In genomic region chr13:44733373-44734111, GRCm38 (mm10) we compare ENCODE assay signal across 8 mouse cellular contexts. TPM values are rescaled to one million over a fixed set of nuclear protein-coding genes. Genes with fewer than 3 reads are reported as not detected.
A peak's percentile ranks its signal among the peaks of the same experiment; 100 is the strongest.
DNase-seq lines count a peak whose midpoint lies in the region; ATAC-seq and TF ChIP-seq lines count a peak whose summit lies in the region.

No protein-coding gene starts in this region.

- H3K27ac ChIP-seq in bone marrow, adult 2 months (ENCODE audit: control insufficient read depth, insufficient read depth, low read depth, low read length, poor library complexity): peak overlapping the region; percentile 81
- H3K27ac ChIP-seq in embryonic facial prominence, embryonic 15.5 days (replicated peaks): peak overlapping the region; percentile 83
- peak overlapping the region; percentile 64 for H3K27ac ChIP-seq in kidney, embryonic 14.5 days (ENCODE audit: low read depth, low read length)
- peak overlapping the region; percentile 80 for H3K27ac ChIP-seq in liver, embryonic 11.5 days (ENCODE audit: low read depth, low read length)

- peak overlapping the region; percentile 70 for H3K9ac ChIP-seq in embryonic facial prominence, embryonic 15.5 days
- peak overlapping the region; percentile 94 for H3K9ac ChIP-seq in kidney, embryonic 14.5 days (ENCODE audit: low read depth, low read length)
- H3K9ac ChIP-seq in liver, embryonic 11.5 days (ENCODE audit: low read depth, low read length): peak overlapping the region; percentile 95

- H3K36me3 ChIP-seq in embryonic facial prominence, embryonic 15.5 days: no peaks in the 10 kb centered on the region
- H3K36me3 ChIP-seq in kidney, embryonic 14.5 days (ENCODE audit: control insufficient read depth, insufficient read depth, low read length): no peaks in the 10 kb centered on the region
- H3K36me3 ChIP-seq in liver, embryonic 11.5 days (ENCODE audit: control insufficient read depth, insufficient read depth, low read length): no peaks in the 10 kb centered on the region
- no peaks in the 10 kb centered on the region for H3K36me3 ChIP-seq in myocyte (ENCODE audit: control insufficient read depth, insufficient read depth)

- H3ac ChIP-seq in myocyte (ENCODE audit: control insufficient read depth, insufficient read length): peak overlapping the region; percentile 66

- H3K4me2 ChIP-seq in embryonic facial prominence, embryonic 15.5 days (replicated peaks): peak overlapping the region; percentile 62
- peak overlapping the region; percentile 85 for H3K4me2 ChIP-seq in kidney, embryonic 14.5 days (replicated peaks; ENCODE audit: low read depth, low read length)
- peak overlapping the region; percentile 71 for H3K4me2 ChIP-seq in liver, embryonic 11.5 days
- peak overlapping the region; percentile 92 for H3K4me2 ChIP-seq in myocyte (ENCODE audit: low read depth)

- H3K9me3 ChIP-seq in embryonic facial prominence, embryonic 15.5 days (replicated peaks): no peaks in the 10 kb centered on the region
- no peaks in the 10 kb centered on the region for H3K9me3 ChIP-seq in kidney, embryonic 14.5 days (ENCODE audit: control insufficient read depth, low read length)
- no peaks in the 10 kb centered on the region for H3K9me3 ChIP-seq in liver, embryonic 11.5 days (ENCODE audit: control insufficient read depth, low read length)

- H3K4me1 ChIP-seq in bone marrow, adult 2 months (ENCODE audit: control insufficient read depth, insufficient read depth, low read length): no peaks in the 10 kb centered on the region; the same call in 1 of the 2 replicates
- peaks cover 28% of the 10 kb centered on the region; the same call in 1 of the 2 replicates for H3K4me1 ChIP-seq in embryonic facial prominence, embryonic 15.5 days
- H3K4me1 ChIP-seq in kidney, embryonic 14.5 days (ENCODE audit: control insufficient read depth, insufficient read depth, low read length): peaks cover 27% of the 10 kb centered on the region; the same call in 1 of the 2 replicates
- H3K4me1 ChIP-seq in liver, embryonic 11.5 days (replicated peaks; ENCODE audit: control insufficient read depth, insufficient read depth, low read length): peaks cover 19% of the 10 kb centered on the region

- TF ChIP-seq CTCF in bone marrow, adult 2 months (IDR thresholded peaks at IDR 0.05; ENCODE audit: control insufficient read depth, insufficient read depth, low read length): peak; percentile 52; the same call in 1 of the 2 replicates

- TF ChIP-seq POLR2A in bone marrow, adult 2 months (IDR thresholded peaks at IDR 0.05; ENCODE audit: borderline replicate concordance, control insufficient read depth, low read depth, low read length): peak; percentile 10; the same call in 1 of the 2 replicates
- peak; percentile 59 for TF ChIP-seq POLR2A in myocyte (IDR thresholded peaks at IDR 0.05; ENCODE audit: insufficient read length, low read depth)

- no peaks in the 10 kb centered on the region for H3K27me3 ChIP-seq in embryonic facial prominence, embryonic 15.5 days
- no peaks in the 10 kb centered on the region for H3K27me3 ChIP-seq in kidney, embryonic 14.5 days (ENCODE audit: control insufficient read depth, insufficient read depth, low read length)
- H3K27me3 ChIP-seq in liver, embryonic 11.5 days (replicated peaks; ENCODE audit: control insufficient read depth, insufficient read depth, low read length): no peaks in the 10 kb centered on the region
- no peaks in the 10 kb centered on the region for H3K27me3 ChIP-seq in myocyte (ENCODE audit: control insufficient read depth, insufficient read depth, insufficient read length)

- under 1% methylated on average over 69 of the region's 71 CpGs for WGBS in bone marrow, adult 2 months
- WGBS in embryonic facial prominence, embryonic 15.5 days: under 1% methylated on average over 60 of the region's 71 CpGs
- under 1% methylated on average over 54 of the region's 71 CpGs for WGBS in kidney, embryonic 14.5 days
- WGBS in liver, embryonic 11.5 days: 1% methylated on average over 63 of the region's 71 CpGs

- ATAC-seq in embryonic facial prominence, embryonic 15.5 days (ENCODE audit: insufficient number of reproducible peaks, low FRiP score, low TSS enrichment, low read depth): peak; percentile 39
- peak; percentile 44 for ATAC-seq in kidney, embryonic 14.5 days (ENCODE audit: low FRiP score, low TSS enrichment)
- peak; percentile 64 for ATAC-seq in liver, embryonic 11.5 days (replicated peaks; ENCODE audit: low FRiP score)

- DNase-seq in A20 (ENCODE audit: low read depth, low spot score): peak; percentile 88
- peak; percentile 87 to 89 for DNase-seq in heart, adult 9 months (ENCODE audit: low spot score in 2 of 2)
- DNase-seq in liver, embryonic 11.5 days (ENCODE audit: low spot score): peak; percentile 87
- DNase-seq in spleen, postnatal 4 days (ENCODE audit: low spot score in 2 of 2): peak; percentile 91 to 97

- peak overlapping the region; percentile 98 for H3K4me3 ChIP-seq in bone marrow, adult 2 months (replicated peaks; ENCODE audit: control insufficient read depth, low read depth, low read length)
- peak overlapping the region; percentile 74 for H3K4me3 ChIP-seq in embryonic facial prominence, embryonic 15.5 days (replicated peaks)
- peak overlapping the region; percentile 60 for H3K4me3 ChIP-seq in kidney, embryonic 14.5 days (ENCODE audit: low read length)
- peak overlapping the region; percentile 76 for H3K4me3 ChIP-seq in liver, embryonic 11.5 days (ENCODE audit: low read depth, low read length)
- peak overlapping the region; percentile 39 for H3K4me3 ChIP-seq in myocyte

- H3K79me2 ChIP-seq in myocyte (ENCODE audit: control insufficient read depth, insufficient read depth): peaks cover 56% of the 10 kb centered on the region

TF ChIP-seq in myocyte, 11 proteins besides CTCF, POLR2A, EP300 and RAD21:
- TF ChIP-seq MYOG (IDR thresholded peaks at IDR 0.05; ENCODE audit: control insufficient read depth in 1 of 3, insufficient read depth in 1 of 3, insufficient read length in 2 of 3, low read depth in 2 of 3) (peak in 1 of 3 experiments; percentile 37), REST (IDR thresholded peaks at IDR 0.05; ENCODE audit: insufficient read depth, insufficient read length) (no peak), MYOD1 (IDR thresholded peaks at IDR 0.05; ENCODE audit: control insufficient read depth in 1 of 3, insufficient read length in 2 of 3, low read depth in 2 of 3) (no peak)

RNA-seq across cellular contexts. Expression of gene Jarid2, which starts 4.3 kb away (rescaled TPM):
- polyA plus RNA-seq in bone marrow, adult 2 months (2011; ENCODE audit: insufficient read depth, insufficient read length, low replicate concordance, missing spikeins): 30.0 and 36.0 TPM in 2 replicates
- 25.7 and 27.0 TPM in 2 replicates for polyA plus RNA-seq in embryonic facial prominence, embryonic 15.5 days (2015; fragmentation: Nextera tagmentation; extraction: Ambion mirVana)
- 27.4 and 28.1 TPM in 2 replicates for polyA plus RNA-seq in kidney, embryonic 14.5 days (2014; fragmentation: Nextera tagmentation; extraction: Ambion mirVana)
- polyA plus RNA-seq in liver, embryonic 11.5 days (2014; fragmentation: Nextera tagmentation; extraction: Ambion mirVana): 19.2 and 19.6 TPM in 2 replicates
- polyA plus RNA-seq in myocyte (2012; fragmentation: generic; extraction: Trizol): 3.9 TPM

Comparison
In these comparisons a context has a peak if more than half of its experiments do, and no peak if none do; other contexts are left out.
1. Peak in every context shown above with its lines: DNase-seq, ATAC-seq, H3K4me3 ChIP-seq and H3K27ac ChIP-seq.
2. H3K4me3 ChIP-seq: peak in every context shown above with its lines; median percentile 98 in bone marrow, adult 2 months; 76 in liver, embryonic 11.5 days; 74 in embryonic facial prominence, embryonic 15.5 days; 60 in kidney, embryonic 14.5 days; 39 in myocyte.